Mouse (Mus musculus) retina, postnatal 7 days (tissue): ENCODE measurements around the gene Fbxo21.

Experiments used
- DNase-seq: peaks from one replicate; pipeline ENCODE4 v3.0.0-alpha.2; 2012; ENCODE audit warnings: low read depth, low spot score

The Fbxo21 gene

DNA sequence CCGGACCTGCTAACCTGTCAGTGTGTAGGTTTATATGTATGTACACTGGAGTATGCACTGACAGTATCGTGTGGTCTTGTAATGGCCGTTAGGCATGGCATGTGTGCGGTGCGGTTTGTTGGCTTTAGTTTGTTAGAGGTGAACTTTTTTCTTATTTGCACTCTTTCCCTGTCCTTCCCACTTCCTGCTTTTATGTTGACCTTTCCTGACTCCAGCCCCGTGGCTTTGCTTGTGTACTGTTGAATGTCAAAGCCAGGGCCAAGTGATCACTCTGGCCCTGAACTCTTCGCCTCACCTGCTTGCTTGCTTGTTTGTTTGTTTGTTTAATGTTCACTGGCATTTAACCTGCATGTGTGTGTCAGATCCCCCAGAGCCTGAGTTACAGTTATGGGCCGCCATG lies 4.4 kb downstream of the Fbxo21 start:
- no peak for DNase-seq

DNA sequence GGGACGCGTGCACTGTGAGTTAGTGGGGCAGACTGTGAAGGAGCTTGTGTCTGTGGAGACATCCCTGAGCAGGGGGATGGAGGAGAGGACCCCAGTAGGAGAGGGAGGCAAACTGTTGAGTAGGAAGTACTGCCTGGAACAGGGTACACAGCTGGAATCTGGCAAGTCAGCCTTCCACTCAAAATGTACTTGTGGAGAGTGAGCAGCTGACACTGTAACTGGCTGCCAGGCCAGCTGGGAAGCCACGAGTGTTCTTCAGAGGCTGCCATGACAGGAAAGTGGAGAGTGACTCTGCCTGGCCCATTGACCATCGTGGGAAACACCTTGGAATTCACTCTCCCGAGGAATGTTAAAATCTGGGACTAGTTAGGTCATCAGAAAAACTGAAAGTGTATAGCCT lies 5.4 kb downstream of the Fbxo21 start:
- no peak for DNase-seq

DNA sequence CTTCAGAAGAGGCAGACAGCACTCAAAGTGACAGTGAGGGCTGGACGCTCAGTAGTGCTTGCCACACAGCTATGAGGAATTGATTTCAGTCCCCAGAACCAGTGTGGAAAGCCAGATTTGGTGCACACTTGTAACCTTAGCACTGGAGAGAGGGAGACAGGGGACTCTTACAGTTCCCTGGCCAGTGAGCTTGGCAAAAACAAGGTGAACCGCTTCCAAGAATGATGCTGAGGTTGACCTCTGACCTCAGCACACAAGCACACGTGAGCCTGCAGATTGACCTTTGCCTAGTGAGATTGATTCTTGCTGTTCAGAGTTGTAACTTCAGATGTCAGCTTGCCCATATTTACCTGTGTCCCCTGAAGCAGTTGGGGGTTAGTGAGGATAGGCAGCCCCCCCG lies 9.8 kb downstream of the Fbxo21 start:
- no peak for DNase-seq

DNA sequence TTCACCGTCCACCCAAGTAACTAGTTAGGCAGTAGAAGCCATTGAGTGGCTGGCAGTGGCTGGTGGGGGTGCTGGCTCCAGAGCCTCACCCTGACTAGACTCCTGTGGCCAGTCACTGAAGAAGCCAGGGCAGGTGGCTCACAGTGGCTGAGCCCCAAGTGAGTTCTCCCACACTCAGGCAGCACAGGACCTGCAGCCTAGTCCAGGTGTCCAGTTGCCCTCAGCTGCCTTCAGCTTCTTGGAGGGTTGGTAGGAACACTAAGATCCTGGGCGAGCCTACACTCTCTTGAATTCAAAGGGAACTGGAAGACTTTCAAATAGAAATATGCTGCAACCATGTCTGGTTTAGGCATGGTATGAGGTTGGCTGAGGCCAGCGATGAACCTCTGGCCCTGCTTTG lies 11.4 kb downstream of the Fbxo21 start:
- DNase-seq = no peak

DNA sequence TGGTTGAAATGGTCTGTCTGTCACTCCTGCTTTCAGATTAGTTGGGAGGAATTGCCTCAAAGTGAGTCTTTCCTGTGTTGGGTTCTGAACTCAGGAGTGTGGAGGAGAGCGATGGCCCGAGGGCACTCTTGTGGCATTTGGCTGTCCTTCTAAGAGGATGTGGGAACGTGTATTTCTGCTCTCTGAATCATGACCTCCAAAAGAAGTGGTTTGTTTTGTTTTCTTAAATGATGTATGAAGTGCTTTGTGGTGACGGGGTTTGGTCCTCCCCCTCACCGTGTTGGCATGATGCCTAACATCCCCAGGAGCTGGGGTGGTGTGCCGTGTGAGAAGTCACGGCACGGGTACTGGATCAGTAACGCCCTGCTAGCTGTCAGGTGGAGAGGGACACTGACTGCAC lies 11.8 kb downstream of the Fbxo21 start:
- no peak for DNase-seq

DNA sequence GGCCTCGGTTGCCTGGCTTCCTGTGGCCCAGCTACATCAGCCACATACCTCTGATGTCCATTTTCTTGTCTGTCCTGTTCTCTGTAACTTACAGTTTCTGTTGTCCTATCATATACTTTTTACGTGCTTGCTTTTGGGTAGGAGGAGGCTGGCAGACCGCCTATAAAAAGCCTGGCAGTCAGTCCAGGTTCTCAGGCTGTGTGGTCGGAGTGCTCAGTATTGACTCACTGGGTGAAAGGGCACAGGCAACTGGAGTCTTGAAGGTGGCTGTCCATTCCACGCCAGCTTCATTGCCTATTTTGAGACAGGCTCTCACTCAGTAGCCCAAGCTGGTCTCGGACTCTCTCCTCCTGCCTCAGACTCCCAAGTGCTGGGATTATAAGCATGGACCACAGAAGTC lies 13.2 kb downstream of the Fbxo21 start:
- no peak for DNase-seq

DNA sequence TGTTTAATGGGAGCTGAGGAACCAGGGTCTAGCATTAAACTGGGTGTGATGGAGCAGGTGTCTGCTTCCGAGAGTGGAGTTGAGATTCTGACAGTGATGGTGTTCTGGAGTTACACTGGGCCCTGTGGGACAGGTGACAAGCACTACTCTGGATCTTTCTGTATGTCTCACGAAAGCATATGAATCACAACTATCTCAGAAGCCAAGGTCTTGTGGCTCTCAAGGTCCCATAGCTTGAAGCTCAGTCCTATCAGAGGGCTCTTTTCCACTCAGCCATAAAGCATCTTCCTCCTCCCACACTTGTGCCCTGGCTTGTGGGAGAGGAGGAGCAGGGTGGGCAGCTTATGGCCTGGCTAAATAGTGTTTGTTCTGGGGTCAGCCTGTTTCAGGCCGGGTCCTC lies 14.4 kb downstream of the Fbxo21 start:
- no peak for DNase-seq

DNA sequence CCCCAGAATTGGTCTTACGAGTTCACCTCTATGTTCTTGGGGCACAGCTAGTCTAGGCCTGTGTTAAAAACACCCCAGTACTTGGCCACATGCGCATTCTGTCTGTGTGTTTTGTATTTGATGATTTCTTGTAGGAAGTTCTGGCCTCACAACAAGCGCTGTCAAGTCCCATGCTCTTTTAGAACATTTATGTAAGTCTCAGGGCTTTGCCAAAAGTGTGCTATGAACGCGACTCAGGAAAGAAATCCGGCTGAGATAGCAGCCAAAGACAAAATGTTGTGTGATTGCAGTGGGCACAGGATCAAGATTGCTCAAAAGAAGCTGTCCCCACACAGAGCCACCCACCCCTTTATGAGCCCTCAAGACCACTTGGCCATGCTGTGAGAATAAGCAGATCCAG lies 17.0 kb downstream of the Fbxo21 start:
- no peak for DNase-seq

DNA sequence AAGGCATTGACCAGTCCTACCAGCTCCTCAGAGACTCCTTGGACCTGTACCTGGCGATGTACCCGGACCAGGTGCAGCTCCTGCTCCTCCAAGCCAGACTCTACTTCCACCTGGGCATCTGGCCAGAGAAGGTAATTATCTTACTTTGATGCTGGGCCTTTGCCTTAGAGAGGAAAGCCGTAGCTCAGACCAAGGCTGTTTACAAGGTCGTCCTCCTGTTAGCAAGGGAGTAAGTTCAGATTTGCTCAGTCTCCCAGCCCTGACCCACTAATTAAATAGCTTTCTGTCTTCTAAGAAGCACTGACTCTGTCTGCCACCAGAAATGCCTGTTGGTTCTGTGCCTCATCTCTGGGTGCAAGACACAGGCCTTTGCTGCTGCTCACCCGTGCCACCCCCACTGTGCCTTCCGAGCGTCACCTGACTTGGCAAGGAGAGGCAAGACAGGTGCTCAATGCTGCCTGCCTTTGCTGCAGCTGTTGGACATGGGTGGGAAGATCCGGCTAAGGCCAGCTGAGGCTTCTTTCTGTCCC lies 18.9 kb downstream of the Fbxo21 start:
- DNase-seq = no peak

DNA sequence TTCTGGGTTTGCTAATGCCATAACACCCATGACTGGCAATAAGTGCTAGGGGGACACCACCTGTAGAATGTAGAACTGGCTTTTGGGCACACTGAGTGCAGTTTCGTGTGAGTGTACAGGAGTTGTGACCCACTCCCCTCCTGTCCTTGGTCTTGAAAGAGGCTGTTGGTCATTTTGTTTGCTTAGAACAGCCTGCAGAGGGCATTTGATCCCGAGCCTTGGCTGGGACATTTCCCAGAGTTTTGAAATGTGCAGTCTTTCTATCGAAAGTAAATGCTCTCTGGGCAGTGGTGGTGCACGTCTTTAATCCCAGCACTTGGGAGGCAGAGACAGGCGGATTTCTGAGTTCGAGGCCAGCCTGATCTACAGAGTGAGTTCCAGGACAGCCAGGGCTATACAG lies 19.4 kb downstream of the Fbxo21 start:
- DNase-seq = no peak

DNA sequence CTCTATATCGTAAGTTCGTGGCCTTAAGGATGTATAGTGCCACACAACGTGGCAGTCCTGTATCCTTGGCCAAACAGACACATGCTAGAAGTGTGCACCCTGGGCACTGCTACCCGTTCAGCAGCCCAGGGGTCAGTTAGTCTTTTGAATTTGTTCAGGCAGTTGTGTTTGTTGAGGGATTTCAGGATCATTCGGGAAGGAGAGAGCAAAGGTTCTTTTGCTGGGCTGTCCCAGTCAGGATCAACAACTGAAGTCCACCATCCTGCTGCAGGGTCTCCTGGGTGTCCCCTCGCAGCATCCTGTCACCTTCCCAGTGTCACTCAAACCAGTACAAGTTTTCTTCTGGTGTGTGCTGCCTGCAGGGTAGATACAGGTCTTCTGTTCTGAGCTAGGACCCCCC lies 20.1 kb downstream of the Fbxo21 start:
- DNase-seq = no peak

DNA sequence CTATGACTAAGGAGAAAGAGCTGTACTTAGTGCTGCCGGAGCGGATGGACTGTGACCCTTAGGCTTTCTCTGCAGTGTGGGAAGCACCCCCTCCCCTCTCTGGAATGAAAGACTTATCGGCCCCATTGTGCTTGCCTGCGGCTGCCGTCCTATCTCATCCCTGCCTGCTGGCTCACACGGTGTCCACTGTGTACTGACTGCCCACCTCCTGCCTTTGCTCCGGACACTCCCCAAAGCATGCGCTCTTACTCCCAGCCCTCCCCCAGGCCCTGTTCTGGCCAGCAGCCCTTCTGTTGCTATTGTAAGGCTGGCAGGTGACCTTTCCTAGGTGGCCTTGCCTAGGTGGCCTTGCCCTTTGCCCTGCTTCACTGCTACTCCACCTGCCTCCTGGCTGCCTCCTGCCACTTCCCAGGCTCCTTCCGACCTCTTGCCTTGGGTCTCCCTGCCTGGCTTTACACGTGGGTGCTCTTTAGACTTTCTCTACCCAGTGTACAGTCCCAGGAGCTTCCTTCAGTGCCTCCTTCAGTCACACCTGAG lies 21.0 kb downstream of the Fbxo21 start:
- DNase-seq = no peak

DNA sequence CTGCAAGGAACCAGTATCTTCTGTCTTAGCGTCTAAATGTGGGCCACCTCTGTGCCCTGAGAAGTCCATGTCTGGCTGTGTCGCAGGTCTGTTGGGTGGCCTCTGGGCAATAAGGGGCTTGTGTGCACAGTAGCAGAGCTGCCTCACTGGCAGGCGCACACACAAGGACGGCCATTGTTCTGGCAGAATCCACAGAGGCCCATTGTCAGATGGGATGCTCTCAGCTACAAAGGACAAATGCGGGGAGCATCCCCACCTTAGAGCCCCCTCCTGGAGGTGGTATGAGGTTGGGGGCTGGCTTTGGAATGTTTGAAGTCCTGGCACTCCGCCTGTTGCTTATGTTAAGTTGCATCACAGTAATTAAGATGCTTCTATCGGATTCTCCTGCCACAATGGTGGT lies 22.5 kb downstream of the Fbxo21 start:
- DNase-seq = no peak

DNA sequence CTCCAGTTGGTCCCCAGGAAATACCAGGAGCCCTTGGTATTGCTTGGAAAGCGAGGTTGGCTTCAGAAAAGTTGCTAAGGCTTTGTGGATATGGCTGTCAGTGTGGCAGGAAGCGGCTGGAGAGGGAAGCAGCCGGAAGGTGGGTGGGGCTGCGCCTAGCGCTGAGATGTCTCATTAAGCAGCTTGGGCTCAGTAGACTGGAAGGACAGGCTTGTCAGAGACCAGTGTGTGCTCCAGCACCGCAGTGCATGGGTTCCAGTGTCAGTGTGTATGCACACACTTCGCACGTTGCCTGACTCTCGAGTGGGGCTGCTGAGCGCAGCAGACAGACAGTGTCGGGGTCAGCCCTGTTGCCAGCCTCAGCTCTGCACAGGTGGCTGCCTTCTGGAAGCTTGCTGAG lies 23.1 kb downstream of the Fbxo21 start:
- DNase-seq = no peak

DNA sequence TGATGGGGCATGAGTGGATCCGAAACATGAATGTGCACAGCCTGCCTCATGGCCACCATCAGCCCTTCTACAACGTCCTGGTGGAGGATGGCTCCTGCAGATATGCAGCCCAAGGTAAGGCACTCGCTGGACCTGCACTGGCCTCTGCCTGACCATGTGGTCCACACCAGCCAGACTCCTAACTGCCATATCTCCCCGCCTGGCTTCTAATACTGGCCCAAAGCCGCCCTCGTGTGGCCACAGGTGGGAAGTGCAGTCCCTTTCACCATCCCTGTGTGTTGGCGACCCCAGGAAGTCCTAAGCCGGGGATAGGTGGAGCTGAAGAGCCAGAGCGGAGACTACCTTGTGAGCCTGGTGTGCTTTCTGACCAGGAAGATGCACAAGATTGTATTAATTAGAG lies 25.5 kb downstream of the Fbxo21 start:
- peak; percentile 68 for DNase-seq

DNA sequence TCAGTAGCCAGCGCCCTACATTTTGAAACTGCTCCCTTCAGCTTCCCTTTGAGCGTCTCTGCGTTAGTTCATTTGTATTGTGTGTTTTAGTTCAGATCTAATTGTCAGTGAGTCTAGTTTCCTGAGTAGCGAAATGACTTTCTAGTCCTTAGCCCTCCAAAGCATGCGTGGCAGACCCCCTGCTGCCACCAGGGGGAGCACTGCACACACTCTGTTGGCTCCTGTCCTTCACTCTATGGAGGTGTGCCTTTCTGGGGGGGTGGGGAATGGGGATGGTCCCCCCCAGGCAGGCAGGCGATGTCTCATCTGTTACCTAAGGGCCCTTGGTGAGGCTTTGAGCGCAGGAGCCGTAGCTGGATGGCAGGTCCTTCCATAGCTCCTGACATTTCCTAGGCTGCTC lies 28.1 kb downstream of the Fbxo21 start:
- DNase-seq = peak; percentile 46

DNA sequence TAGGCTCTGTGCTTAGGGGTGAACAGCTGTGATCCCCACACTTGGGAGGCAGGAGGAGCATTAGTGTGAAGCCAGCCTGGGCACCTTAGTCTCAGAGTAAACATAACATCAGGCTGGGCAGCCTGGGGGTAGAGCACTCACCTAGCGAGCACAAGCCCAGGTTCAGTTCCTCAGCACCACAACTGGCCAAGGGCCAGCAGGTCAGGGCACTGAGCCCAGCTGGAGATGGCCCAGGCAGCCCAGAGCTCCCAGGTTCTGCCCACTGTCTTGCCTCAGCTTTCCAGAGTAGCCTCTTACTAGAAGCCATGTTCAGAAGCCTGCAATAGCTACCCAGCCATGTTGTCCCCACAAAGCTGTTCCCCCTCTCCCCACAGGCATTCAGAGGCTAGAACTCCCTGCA lies 29.2 kb downstream of the Fbxo21 start:
- no peak for DNase-seq

DNA sequence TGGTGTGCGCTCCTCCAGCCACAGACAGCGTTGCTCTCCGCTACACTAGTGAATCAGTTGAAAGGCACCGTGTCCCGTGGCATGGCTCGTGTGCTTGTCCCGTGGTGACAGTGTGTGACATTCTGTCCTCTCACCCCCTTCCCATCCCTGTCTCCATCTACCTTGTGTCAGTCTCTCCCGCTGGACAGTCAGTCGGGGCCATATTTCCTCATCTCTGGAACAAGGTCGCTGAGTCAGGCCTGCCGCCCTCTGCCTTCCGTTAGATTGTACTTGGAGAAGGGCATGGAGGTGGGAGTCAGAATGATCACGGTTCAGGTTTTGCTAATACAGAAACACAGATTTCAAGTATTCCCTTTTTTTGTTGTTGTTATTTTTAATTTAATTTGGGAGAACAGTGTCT lies 31.8 kb downstream of the Fbxo21 start:
- DNase-seq = no peak

DNA sequence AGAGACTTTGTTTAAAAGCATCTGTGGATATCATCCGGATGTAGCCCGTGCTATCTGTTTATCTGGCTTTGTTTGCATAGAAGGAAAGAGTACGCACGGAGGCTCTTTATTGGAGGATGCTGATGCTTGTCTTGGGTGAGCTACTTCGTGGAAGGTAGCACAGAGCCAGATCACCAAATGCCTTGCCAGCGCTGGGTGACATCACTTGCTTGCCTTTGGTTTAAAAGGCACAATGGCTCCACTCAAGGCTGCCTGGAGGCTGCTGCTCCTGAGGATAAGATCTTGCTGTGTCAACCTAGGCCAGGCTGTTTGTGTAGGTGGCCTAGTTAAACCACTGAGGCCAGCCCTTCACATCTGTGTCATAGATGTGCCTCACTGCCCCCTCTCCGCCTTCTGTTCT lies 34.3 kb downstream of the Fbxo21 start:
- DNase-seq = no peak

DNA sequence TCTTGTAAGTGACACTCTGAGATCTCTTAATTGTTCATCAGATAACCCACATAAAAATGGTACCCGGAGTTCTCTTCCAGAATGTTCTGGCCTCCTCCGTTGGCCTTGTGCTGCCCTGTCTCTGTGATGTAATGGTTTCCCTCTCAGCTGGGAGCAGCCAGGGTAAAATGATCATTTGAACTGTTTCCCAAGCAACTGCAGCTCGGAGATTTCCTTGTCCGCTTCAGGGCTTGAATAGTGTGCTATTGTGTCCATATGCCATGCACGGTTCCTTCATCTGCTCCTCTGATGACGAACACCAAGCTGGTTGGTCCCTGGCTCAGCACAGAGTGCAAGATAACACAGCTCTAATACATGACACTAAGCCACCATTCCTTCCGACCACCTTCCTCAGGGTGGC lies 35.3 kb downstream of the Fbxo21 start:
- no peak for DNase-seq

DNA sequence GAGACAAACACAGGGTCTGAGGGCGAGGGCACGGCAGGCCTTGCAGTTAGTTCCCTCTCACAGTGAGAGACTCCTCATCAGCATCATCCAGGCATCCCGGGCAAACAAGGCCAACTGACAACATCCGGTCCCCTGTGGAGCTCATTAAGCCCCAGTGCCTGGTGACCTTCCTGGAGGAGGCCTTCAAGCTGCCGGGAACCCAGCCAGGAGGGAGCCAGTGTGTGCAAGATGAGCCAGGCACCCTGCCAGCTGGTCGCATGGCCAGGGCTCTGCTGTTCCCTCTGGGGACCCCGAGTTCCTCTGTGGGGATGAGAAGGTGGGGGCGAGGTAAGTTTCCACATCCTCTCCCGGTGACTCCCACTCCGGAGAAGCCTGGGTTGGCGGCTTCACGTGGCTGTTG lies 38.5 kb downstream of the Fbxo21 start:
- peak; percentile 35 for DNase-seq

DNA sequence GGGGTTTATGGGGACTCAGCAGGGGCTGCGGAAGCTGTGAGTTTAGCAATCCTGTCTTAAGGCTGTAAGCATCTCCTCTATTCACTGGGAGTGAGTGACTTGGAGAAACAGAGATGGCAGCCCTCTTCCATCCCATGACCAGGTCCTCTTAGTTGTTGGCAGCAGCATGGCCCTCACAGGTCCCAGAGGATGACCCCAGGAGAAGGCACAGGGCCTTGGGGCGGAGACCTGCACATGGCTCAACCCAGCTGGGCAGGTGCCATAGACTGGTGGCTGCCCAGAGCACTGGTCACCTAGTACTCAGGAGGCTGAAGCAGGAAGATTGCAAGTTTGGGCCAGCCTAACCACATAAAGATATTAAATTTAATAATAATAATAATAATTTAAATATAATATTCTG lies 39.1 kb downstream of the Fbxo21 start:
- DNase-seq = no peak

DNA sequence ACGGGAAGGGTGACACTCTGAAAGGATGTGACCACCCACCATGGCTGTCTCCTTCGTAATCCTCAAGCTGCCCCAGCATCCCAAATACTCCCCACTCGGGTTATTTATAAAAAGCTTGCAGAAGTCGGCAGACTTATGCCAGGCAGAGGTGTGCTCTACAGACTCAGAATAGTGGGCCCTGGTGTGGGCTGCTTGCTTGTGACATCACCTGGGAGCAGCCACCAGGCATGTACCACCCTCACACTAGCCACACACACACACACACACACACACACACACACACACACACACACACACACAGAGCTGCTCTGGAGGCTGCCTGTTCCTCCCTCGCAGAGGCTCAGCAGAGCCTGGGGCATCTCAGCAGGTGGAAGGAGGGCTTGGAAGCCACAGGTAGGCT lies 41.0 kb downstream of the Fbxo21 start:
- DNase-seq = no peak

DNA sequence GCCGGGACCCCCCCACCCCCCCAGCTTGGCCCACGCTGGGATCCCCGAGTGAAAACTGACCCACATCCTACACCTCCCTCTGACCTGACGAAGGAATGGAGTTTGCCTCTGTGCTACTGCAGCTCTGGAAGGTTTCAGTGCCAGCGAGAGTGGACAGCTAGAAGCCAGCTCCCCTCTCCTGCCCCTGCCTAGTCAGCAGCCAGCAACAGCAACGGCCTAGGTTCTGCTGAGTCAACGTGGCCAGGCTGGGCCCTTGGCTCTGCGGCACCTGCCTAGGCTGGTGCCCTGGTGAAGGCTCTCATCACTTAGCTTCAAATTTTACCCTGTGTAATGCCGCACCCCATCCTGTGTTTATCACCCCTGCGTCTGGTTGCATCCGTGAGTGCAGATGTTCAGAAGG lies 43.4 kb downstream of the Fbxo21 start:
- DNase-seq = no peak
